20 mouse cellular contexts compared by ENCODE assay signal in genomic region chr5:113442180-113442579, GRCm38 (mm10). TPM values are rescaled to one million over a fixed set of nuclear protein-coding genes. Genes with fewer than 3 reads are reported as not detected.
A peak's percentile ranks its signal among the peaks of the same experiment; 100 is the strongest.
DNase-seq lines count a peak whose midpoint lies in the region; ATAC-seq lines count a peak whose summit lies in the region.
"Had no signal": no experiment of that assay in that cellular context is flagged by ENCODE, and none has a peak within 500 bp of the region (broad histone marks: within the 10 kb centered on the region; RNA-seq: fewer than 3 reads in every experiment).

No protein-coding gene starts in this region.

- ATAC-seq in neural tube, embryonic 11.5 days (ENCODE audit: insufficient read depth, low FRiP score, low TSS enrichment): no peak
- ATAC-seq in hindbrain, embryonic 15.5 days (ENCODE audit: low FRiP score, low read depth): peak; percentile 67; the same call in 1 of the 2 replicates
- ATAC-seq in neural tube, embryonic 13.5 days (ENCODE audit: low read depth): peak; percentile 54
- no peak for ATAC-seq in megakaryocyte, adult 5-6 weeks (ENCODE audit: poor library complexity, severe bottlenecking)
- ATAC-seq: inflammation-experienced regulatory T-cells, adult 6 months; liver, postnatal 0 days had no signal

- H3K27me3 ChIP-seq in neural tube, embryonic 11.5 days (ENCODE audit: control insufficient read depth, insufficient read depth, low read length): no peaks in the 10 kb centered on the region
- H3K27me3 ChIP-seq in hindbrain, embryonic 15.5 days: no peaks in the 10 kb centered on the region
- no peaks in the 10 kb centered on the region for H3K27me3 ChIP-seq in neural tube, embryonic 13.5 days
- H3K27me3 ChIP-seq in limb, embryonic 10.5 days (ENCODE audit: low read depth, poor library complexity, severe bottlenecking): 0 out of 2 replicates have a peak, but pooled peaks cover 4% of the 10 kb centered on the region

- H3K4me1 ChIP-seq in neural tube, embryonic 11.5 days (ENCODE audit: control insufficient read depth, insufficient read depth, low read length): peaks cover 4% of the 10 kb centered on the region; the same call in 1 of the 2 replicates
- H3K4me1 ChIP-seq in hindbrain, embryonic 15.5 days (replicated peaks): peaks cover 10% of the 10 kb centered on the region; the same call in 1 of the 2 replicates
- peaks cover 22% of the 10 kb centered on the region for H3K4me1 ChIP-seq in neural tube, embryonic 13.5 days (replicated peaks)
- H3K4me1 ChIP-seq in limb, embryonic 10.5 days: peaks cover 22% of the 10 kb centered on the region
- H3K4me1 ChIP-seq: heart, embryonic 10.5 days; megakaryocyte, embryonic 14.5 days had no signal

- H3K27ac ChIP-seq in neural tube, embryonic 11.5 days (ENCODE audit: low read depth, low read length): 0 out of 2 replicates have a peak overlapping the region, but pooled peaks have one; percentile 27
- H3K27ac ChIP-seq in hindbrain, embryonic 15.5 days (replicated peaks): peak overlapping the region; percentile 47; the same call in 1 of the 2 replicates
- peak overlapping the region; percentile 67; the same call in 1 of the 2 replicates for H3K27ac ChIP-seq in neural tube, embryonic 13.5 days (replicated peaks)
- no peak overlapping the region for H3K27ac ChIP-seq in limb, embryonic 10.5 days
- H3K27ac ChIP-seq: embryonic facial prominence, embryonic 10.5 days; gastrocnemius, adult 2 months; heart, embryonic 10.5 days had no signal

- DNase-seq in neural tube, embryonic 11.5 days (ENCODE audit: low spot score): no peak
- DNase-seq in neural tube, embryonic 10.5 days (ENCODE audit: extremely low spot score, low spot score): no peak
- DNase-seq in limb, embryonic 10.5 days (ENCODE audit: low spot score): no peak
- DNase-seq in kidney, adult 18-20 months: no peak
- DNase-seq: adrenal gland, adult 8-10 months; cerebellum, adult 9-10 months; gastrocnemius, adult 2 months; kidney, adult 9 months; kidney, postnatal 25 days; liver, postnatal 0 days; lung, postnatal 10 days had no signal

- no peaks in the 10 kb centered on the region for H3K9me3 ChIP-seq in neural tube, embryonic 11.5 days (ENCODE audit: control insufficient read depth, low read length)
- no peaks in the 10 kb centered on the region for H3K9me3 ChIP-seq in hindbrain, embryonic 15.5 days
- H3K9me3 ChIP-seq in neural tube, embryonic 13.5 days: no peaks in the 10 kb centered on the region
- no peaks in the 10 kb centered on the region for H3K9me3 ChIP-seq in limb, embryonic 10.5 days (replicated peaks)
- H3K9me3 ChIP-seq: embryonic facial prominence, embryonic 10.5 days; heart, embryonic 10.5 days; megakaryocyte, embryonic 14.5 days had no signal

- H3K36me3 ChIP-seq in neural tube, embryonic 11.5 days (ENCODE audit: control insufficient read depth, insufficient read depth, low read length): no peaks in the 10 kb centered on the region
- H3K36me3 ChIP-seq in hindbrain, embryonic 15.5 days: no peaks in the 10 kb centered on the region
- H3K36me3 ChIP-seq in neural tube, embryonic 13.5 days: no peaks in the 10 kb centered on the region
- no peaks in the 10 kb centered on the region for H3K36me3 ChIP-seq in limb, embryonic 10.5 days
- H3K36me3 ChIP-seq: embryonic facial prominence, embryonic 10.5 days; heart, embryonic 10.5 days had no signal

- no peak overlapping the region for H3K4me3 ChIP-seq in neural tube, embryonic 11.5 days (ENCODE audit: low read depth, low read length)
- no peak overlapping the region for H3K4me3 ChIP-seq in hindbrain, embryonic 15.5 days
- H3K4me3 ChIP-seq in neural tube, embryonic 13.5 days: no peak overlapping the region
- H3K4me3 ChIP-seq in limb, embryonic 10.5 days: no peak overlapping the region
- H3K4me3 ChIP-seq: embryonic facial prominence, embryonic 10.5 days; gastrocnemius, adult 2 months; heart, embryonic 10.5 days; megakaryocyte, embryonic 14.5 days; myocyte had no signal

- no peak overlapping the region for H3K9ac ChIP-seq in neural tube, embryonic 11.5 days (ENCODE audit: low read length)
- H3K9ac ChIP-seq in hindbrain, embryonic 15.5 days: no peak overlapping the region
- H3K9ac ChIP-seq in neural tube, embryonic 13.5 days: no peak overlapping the region
- H3K9ac ChIP-seq: liver, postnatal 0 days had no signal

- 43% methylated on average over 3 of the region's 3 CpGs for WGBS in neural tube, embryonic 11.5 days
- WGBS in hindbrain, embryonic 15.5 days: 40% methylated on average over 3 of the region's 3 CpGs
- WGBS in neural tube, embryonic 13.5 days: 30% methylated on average over 3 of the region's 3 CpGs
- WGBS in limb, embryonic 10.5 days: 52% methylated on average over 3 of the region's 3 CpGs

- no peak overlapping the region for H3K4me2 ChIP-seq in neural tube, embryonic 11.5 days (ENCODE audit: low read depth)
- H3K4me2 ChIP-seq in hindbrain, embryonic 15.5 days: no peak overlapping the region
- H3K4me2 ChIP-seq in neural tube, embryonic 13.5 days: no peak overlapping the region

RNA-seq across cellular contexts. Expression of gene Wscd2, which starts 48.0 kb away (rescaled TPM):
- 10.2 and 11.3 TPM in 2 replicates for polyA plus RNA-seq in neural tube, embryonic 11.5 days (2014; fragmentation: Nextera tagmentation; extraction: Ambion mirVana)
- 13.2 and 13.8 TPM in 2 replicates for polyA plus RNA-seq in hindbrain, embryonic 15.5 days (2015; fragmentation: Nextera tagmentation; extraction: Ambion mirVana)
- 16.3 and 16.5 TPM in 2 replicates for polyA plus RNA-seq in neural tube, embryonic 13.5 days (2015; fragmentation: Nextera tagmentation; extraction: Ambion mirVana)
- 1.5 and 2.0 TPM in 2 replicates for polyA plus RNA-seq in limb, embryonic 10.5 days (2016; fragmentation: Nextera tagmentation; extraction: Ambion mirVana)
- 0.16 TPM in 1 of 2 replicates, not detected in the other for total RNA-seq in megakaryocyte, adult 5-6 weeks (2015)
- total RNA-seq in megakaryocyte, adult 5-6 weeks (2017): 0.18 TPM in 1 of 2 replicates, not detected in the other
- total RNA-seq: common myeloid progenitor, adult 5-6 weeks had no signal
- polyA plus RNA-seq: liver, postnatal 0 days; myocyte had no signal

Comparison
In these comparisons a context has a peak if more than half of its experiments do, and no peak if none do; other contexts are left out.
1. ATAC-seq: peak in hindbrain, embryonic 15.5 days (single experiment) and neural tube, embryonic 13.5 days (single experiment); none in neural tube, embryonic 11.5 days (single experiment) and megakaryocyte, adult 5-6 weeks (single experiment).